Mouse (Mus musculus) adrenal gland, postnatal 36 days (tissue): ENCODE measurements around the gene Amot. TPM values are rescaled to one million over a fixed set of nuclear protein-coding genes. Genes with fewer than 3 reads are reported as not detected.

Source experiments
- DNase-seq, 2 experiments: peaks; one replicate each; pipeline ENCODE4 v3.0.0; 2021; ENCODE audit warnings: mixed read lengths in 1 of 2
- total RNA-seq, 2 experiments: library from RNA; stranded (reverse); gene quantifications; 2 replicates each; pipeline ENCODE4 v1.2.3; 2021

Gene Amot
- total RNA-seq, 2 experiments from 2014 or later: 6.8 to 7.0 TPM

DNA sequence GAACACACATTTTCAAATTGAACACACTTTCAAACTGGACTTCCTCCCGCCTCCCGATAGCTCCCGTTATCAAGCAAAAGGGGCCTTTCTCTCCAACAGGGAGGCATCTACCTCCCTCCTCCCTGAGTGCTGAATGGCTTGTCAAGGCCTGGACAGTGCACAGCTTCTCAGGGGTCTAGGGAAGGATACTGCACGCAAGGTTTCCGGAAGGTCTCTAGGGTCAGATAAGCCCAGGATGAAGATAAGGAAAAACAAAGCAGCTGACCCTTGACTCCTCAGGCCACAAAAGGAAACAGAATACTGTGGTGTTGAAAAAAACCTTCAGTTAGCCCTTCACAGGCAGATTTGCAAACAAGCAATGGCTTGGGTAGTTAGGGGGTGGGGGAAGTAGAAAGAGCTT lies 22.6 kb downstream of the Amot start:
- DNase-seq: no peak

GRCm38 (mm10) chrX:145479942-145480341 lies 25.0 kb downstream of the Amot start:
- no peak for DNase-seq

GRCm38 (mm10) chrX:145477725-145478194 lies 27.2 kb downstream of the Amot start:
- no peak for DNase-seq

DNA sequence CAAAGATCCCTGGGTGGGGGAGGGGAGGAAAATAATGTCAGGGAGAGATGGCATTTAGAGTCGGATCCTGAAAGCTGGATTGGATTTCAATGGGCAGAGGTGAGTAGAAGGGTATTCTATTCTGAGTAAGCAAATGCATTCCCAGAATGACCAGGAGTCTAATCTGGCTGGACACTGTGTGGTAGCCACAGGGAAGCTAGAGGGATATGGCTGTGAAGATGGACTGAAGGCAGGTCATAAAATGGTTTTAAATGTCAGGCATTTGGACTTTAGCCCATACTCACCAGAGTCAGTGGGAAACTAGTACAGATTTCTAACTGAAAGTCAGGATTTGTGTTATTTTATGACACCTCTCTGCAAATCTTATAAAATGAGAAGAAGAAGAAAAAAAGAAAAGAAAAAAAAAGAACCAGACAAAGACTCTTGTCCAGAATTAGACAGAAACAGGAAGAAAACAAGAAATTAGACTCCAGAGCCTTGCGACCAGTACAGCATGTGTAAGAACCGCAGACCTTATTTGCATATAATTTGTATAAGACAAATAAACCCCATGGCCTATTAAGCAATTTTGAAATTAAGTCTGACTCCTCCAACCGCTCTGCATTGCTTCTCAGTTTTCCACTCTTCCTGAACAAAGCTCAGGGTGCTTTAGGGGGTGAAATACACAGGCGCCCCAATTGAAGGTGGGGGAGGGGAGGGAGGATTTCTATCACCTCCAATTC lies 27.8 kb downstream of the Amot start:
- no peak for DNase-seq

GRCm38 (mm10) chrX:145468264-145468663 lies 36.7 kb downstream of the Amot start:
- DNase-seq: no peak

GRCm38 (mm10) chrX:145463524-145463923 lies 41.5 kb downstream of the Amot start:
- no peak for DNase-seq

- DNase-seq: peak; percentile 8 to 47
These were observed 43.6 kb downstream of the Amot start for GRCm38 (mm10) chrX:145461339-145461738.

- DNase-seq: no peak
These were observed 48.7 kb downstream of the Amot start for GRCm38 (mm10) chrX:145456251-145456650.

GRCm38 (mm10) chrX:145455629-145456028 lies 49.4 kb downstream of the Amot start:
- DNase-seq: no peak

GRCm38 (mm10) chrX:145454828-145455227 lies 50.2 kb downstream of the Amot start:
- no peak for DNase-seq

DNA sequence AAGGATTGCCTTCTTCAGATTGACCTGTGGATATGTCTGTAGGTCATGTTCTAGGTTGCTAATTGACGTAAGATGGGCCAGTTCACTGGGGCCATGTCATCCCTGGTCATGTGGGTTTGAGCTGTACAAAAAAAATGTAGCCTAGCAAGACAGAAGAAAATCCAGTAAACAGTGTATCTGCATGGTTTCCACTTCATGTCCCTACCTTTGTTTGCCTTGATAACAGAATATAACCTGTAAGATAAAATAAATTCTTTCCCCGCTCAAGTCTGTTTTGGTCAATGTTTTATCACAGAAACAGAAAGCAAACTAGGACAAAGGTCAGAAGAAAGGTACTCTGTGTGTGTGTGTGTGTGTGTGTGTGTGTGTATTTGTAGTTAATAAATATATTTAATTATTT lies 63.5 kb downstream of the Amot start:
- DNase-seq: no peak

DNA sequence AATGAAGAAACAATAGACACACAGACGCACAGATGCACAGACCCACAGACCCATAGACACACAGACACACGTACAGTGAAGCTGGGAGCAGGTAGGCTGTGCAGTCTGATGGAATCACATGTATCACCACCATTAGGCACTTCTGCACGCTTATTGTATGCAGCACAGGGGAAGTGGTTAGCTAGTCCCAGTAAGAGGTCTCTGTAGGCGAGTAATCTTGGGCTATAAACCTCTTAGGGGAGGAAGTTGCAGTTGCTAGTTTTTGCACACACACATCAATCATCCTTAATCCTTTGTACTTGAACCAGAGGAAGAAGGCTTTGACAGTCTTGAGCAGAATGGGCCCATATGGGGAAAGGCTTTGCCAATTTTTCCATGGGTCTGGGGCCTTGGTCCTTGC lies 71.3 kb downstream of the Amot start:
- DNase-seq: no peak

- DNase-seq: no peak
These were observed 74.0 kb downstream of the Amot start for GRCm38 (mm10) chrX:145430836-145431570.

GRCm38 (mm10) chrX:145428811-145429210 lies 76.2 kb downstream of the Amot start:
- DNase-seq: no peak

DNA sequence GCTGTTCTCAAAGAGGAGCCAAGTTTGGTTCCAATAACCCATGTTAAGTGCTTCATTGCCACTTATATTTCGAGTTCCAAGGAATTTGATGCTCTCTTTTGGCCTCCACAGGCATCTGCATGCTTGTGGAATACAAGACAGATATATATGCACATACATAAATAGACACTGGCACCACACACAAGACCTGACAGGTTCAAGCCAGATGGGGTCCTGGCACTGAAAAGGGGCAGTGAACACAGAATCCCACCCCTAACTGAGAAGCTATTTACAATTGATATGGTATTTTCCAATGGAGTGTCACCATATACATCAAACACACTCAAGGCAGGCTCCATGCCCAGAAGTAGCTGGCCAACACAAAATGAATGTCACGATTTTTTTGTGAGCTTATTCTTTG lies 81.0 kb downstream of the Amot start:
- DNase-seq: no peak

- DNase-seq: no peak
These were observed 90.7 kb downstream of the Amot start for GRCm38 (mm10) chrX:145414319-145414718.

- no peak for DNase-seq
These were observed 93.6 kb downstream of the Amot start for GRCm38 (mm10) chrX:145411425-145411824.

DNA sequence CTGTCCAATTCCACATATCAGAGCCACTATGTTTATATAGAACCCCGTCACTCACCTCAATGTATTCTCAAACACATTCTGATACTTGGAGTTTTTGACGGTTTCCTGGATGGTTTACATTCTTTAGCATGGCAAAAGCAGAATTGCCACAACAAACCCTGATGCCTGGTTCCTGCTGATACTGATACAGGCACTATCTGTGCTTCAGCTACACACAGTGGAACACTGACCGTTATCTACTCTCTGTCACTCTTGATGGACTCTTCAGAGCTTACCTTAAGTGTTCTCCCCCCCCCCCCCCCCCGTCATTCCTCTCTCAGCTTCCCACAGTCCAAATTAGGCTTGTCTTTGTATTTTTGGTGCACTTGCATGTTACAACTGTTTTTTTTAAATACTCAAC lies 98.9 kb downstream of the Amot start:
- DNase-seq: no peak

- no peak for DNase-seq
These were observed 103.1 kb downstream of the Amot start for GRCm38 (mm10) chrX:145401926-145402325.

GRCm38 (mm10) chrX:145399236-145399635 lies 105.7 kb downstream of the Amot start:
- no peak for DNase-seq
